Mouse (Mus musculus): ENCODE results near the gene Fbxo2.

Fbxo2 gene

DNA sequence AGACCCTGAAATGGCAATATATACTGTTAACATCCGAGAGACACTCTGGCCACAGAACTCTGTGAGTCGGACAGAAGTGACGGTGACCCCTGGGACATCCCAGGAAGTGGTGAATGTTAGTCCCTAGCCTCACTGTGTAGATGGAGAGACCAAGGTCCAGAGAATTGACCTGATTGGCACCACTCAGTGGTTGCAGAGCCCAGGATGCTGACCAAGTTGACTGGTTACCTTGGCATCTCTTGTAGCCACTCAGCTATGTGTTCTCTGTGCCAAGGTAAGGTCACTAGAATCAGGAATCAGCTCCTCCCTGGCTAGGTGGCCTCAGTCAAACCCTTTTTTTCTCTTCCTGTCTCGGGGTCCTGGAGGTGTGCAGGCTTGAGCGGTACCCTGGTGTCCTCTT lies 16.7 kb upstream of the Fbxo2 start:
- no peak for DNase-seq (ENCODE audit: low spot score in 2 of 2)

DNA sequence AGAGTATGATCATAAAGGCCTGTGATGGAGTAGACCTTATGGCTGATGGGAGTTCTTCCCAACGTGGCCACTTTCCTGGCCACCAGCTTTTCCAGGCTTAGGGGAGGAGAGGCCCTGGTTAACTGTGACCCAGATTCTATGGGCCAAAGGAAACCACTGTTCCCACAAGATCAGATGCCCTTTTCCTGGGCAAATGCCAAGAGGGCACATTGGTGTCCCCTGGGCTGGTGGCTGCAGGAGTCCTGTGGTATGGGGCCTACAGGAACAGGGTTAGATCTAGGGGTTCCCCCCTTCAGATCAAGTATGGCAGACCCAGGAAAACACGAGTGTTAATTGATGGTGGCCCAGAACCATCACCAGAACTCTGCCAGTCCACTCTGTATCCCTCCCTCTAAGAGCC lies 12.7 kb upstream of the Fbxo2 start:
- no peak for DNase-seq (ENCODE audit: low spot score in 2 of 2)

GRCm38 (mm10) chr4:148149540-148149939 lies 10.9 kb upstream of the Fbxo2 start:
- no peak for DNase-seq (ENCODE audit: low spot score in 2 of 2)

DNA sequence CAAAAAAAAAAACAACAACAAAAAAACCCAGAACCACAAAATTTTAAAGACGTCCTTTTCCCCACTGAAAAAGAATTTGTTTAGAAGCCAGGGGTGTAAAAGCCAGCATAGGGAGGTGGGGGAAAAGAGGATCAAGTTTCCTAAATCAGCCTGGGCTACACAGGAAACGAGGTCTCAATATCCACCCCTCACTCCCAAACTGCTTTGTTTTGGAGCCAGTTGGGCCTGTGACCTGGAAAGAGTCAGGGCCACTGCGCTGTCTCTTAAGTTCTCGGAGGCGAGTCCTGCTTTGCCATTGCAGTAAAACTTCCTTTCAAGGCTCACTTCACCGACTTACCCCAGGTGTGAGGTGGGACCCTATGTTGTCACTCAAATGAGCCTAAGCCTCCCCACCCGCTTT lies 10.2 kb upstream of the Fbxo2 start:
- no peak for DNase-seq (ENCODE audit: low spot score in 2 of 2)

GRCm38 (mm10) chr4:148150953-148151266 lies 9.5 kb upstream of the Fbxo2 start:
- DNase-seq (ENCODE audit: low spot score in 2 of 2), result no peak

- DNase-seq (ENCODE audit: low spot score in 2 of 2), result peak; percentile 92
These were observed 8.9 kb upstream of the Fbxo2 start, which contains the start of gene Fbxo6 for GRCm38 (mm10) chr4:148151267-148152168. TSS of gene Fbxo6 (minus strand) at chr4:148152140.

GRCm38 (mm10) chr4:148152547-148152946 lies 7.9 kb upstream of the Fbxo2 start:
- DNase-seq (ENCODE audit: low spot score in 2 of 2), result no peak

DNA sequence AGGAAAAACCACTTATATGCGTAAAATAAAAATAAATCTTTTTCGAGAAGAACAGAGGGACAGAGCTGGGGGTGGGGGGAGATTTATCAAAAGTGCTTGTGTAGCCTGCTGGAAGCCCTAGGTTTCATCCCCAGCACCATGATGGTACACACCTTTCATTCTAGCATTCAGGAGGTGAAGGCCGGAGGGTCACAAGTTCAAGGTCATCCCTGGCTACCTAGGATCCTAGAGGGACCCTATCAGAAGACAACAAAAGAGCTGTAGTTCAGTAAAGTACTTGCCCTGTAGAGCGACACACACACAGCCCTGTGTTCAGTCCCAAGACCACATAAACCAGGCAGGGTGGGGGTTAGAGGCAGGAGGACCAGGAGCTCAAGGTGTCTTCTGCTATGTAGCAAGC lies 6.4 kb upstream of the Fbxo2 start:
- DNase-seq (ENCODE audit: low spot score in 2 of 2), result no peak

- DNase-seq (ENCODE audit: low spot score in 2 of 2), result no peak
These were observed 5.4 kb upstream of the Fbxo2 start for GRCm38 (mm10) chr4:148154982-148155381.

GRCm38 (mm10) chr4:148158436-148159348 lies 1.7 kb upstream of the Fbxo2 start:
- DNase-seq (ENCODE audit: low spot score in 2 of 2), result peak; percentile 71 to 72

GRCm38 (mm10) chr4:148159544-148160435 lies 631 bp upstream of the Fbxo2 start:
- DNase-seq (ENCODE audit: low spot score in 2 of 2), result peak; percentile 98 to 99

- peak; percentile 88 to 89 for DNase-seq (ENCODE audit: low spot score in 2 of 2)
These were observed 3.6 kb downstream of the Fbxo2 start for GRCm38 (mm10) chr4:148164002-148164439.

- DNase-seq (ENCODE audit: low spot score in 2 of 2), result no peak
These were observed 4.0 kb downstream of the Fbxo2 start for GRCm38 (mm10) chr4:148164461-148164860.

- no peak for DNase-seq (ENCODE audit: low spot score in 2 of 2)
These were observed 5.1 kb downstream of the Fbxo2 start for GRCm38 (mm10) chr4:148165551-148165950.

DNA sequence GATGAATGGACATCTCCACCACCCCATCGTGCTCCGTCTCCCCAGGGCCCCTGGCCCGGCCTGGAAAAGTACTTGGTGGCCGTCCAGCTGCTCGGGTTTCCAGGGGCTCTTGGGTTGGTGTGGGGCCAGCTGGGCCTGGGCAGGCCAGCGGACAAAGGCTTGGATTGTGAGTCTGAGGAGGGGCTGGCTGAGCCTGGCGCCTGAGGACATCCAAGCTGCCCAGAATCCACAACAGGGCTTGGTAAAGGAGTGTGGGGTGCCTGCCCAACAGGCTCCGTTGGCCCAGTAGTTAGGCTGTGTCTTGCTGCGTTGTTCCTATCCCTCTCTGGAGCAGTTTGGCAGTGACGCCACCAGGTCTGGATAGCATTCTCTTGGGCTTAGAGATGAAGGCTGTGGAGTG lies 6.0 kb downstream of the Fbxo2 start:
- peak; percentile 92 for DNase-seq (ENCODE audit: low spot score in 2 of 2)

- DNase-seq (ENCODE audit: low spot score in 2 of 2), result peak in 1 of 2 experiments; percentile 79
These were observed 6.6 kb downstream of the Fbxo2 start for GRCm38 (mm10) chr4:148166986-148167385.

DNA sequence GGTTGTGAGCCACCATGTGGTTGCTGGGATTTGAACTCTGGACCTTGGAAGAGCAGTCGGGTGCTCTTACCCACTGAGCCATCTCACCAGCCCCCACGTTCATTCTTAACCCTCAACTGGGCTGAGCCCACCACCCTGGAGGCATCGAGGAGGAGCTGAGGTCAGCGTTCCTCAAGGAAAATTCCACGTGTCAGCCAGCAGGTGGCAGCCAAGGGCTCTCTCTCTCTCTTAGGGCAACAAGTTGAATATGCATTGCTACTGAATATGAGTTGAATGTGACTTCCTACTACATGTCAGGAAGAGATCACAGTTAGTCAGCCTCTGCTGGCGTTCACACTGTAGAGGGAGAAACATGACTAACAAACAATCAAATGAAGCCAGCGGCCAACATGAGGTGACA lies 7.9 kb downstream of the Fbxo2 start:
- DNase-seq (ENCODE audit: low spot score in 2 of 2), result peak in 1 of 2 experiments; percentile 70

- no peak for DNase-seq (ENCODE audit: low spot score in 2 of 2)
These were observed 9.2 kb downstream of the Fbxo2 start for GRCm38 (mm10) chr4:148169586-148169985.

- DNase-seq (ENCODE audit: low spot score in 2 of 2), result peak in 1 of 2 experiments; percentile 72
These were observed 10.4 kb downstream of the Fbxo2 start for GRCm38 (mm10) chr4:148170842-148171241.

DNA sequence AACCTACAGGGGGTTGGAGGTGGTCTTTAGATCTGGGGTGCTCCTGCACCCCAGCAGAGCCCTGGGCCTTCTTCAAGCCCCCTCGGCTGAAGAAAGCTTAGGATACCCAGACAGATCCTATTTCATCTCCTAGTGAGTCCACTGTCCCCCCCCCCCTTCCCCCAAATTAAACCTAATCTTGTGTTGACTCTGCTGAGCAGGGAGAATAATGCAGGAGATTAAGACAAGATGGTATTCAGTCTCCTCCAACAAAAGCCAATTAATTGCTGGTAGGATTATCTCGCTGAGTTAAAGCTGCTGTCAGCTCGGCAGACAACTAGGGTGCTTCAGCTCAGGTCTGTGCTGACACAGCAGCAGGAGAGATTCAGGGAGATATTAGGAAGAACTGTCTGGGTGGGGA lies 10.8 kb downstream of the Fbxo2 start:
- no peak for DNase-seq (ENCODE audit: low spot score in 2 of 2)

- peak; percentile 60 to 75 for DNase-seq (ENCODE audit: low spot score in 2 of 2)
These were observed 13.5 kb downstream of the Fbxo2 start for GRCm38 (mm10) chr4:148173811-148174494.
